In the genomic region with DNA sequence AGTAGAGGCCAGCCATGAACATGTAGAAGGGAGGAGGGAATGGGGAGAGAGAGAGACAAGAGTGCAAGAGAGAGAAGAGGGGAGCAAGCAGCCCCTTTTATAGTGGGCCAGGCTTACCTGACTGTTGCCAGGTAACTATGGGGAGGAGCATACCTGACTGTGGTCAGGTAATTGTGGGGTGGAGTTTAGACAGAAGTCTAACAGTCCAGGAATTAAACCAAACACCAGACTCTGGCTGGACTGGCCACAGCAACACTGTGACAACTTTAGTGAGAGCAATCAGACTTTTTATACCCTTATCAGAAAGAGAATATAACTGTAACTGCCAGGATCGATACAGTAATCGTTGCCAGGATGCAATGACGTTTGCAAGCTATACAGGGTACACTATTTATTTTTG, we compare ENCODE assay signal across 22 mouse cellular contexts.
"Had no signal": no experiment of that assay in that cellular context is flagged by ENCODE, and none has a peak within 500 bp of the region (broad histone marks: within the 10 kb centered on the region; RNA-seq: fewer than 3 reads in every experiment).

No protein-coding gene starts in this region.

- H3K27ac ChIP-seq: liver, embryonic 13.5 days; liver, embryonic 15.5 days; lung, embryonic 15.5 days; macrophage; midbrain, embryonic 12.5 days; neural tube, embryonic 13.5 days; neural tube, embryonic 15.5 days had no signal

- H3K4me1 ChIP-seq: neural tube, embryonic 15.5 days had no signal

- DNase-seq: liver, embryonic 13.5 days; liver, postnatal 0 days; lung, adult 2 months; lung, postnatal 14 days; lung, postnatal 36 days; midbrain, embryonic 14.5 days; retina, postnatal 1 day; right cerebral cortex, adult 18-20 months; right cerebral cortex, postnatal 25 days; right cerebral cortex, postnatal 4 days; spleen, adult 18-20 months; thymus, adult 2 months; thymus, postnatal 25 days; thymus, postnatal 4 days had no signal

- H3K4me2 ChIP-seq: liver, embryonic 13.5 days; liver, embryonic 15.5 days; lung, embryonic 15.5 days; midbrain, embryonic 12.5 days; neural tube, embryonic 13.5 days; neural tube, embryonic 15.5 days had no signal

- H3K9me3 ChIP-seq: liver, embryonic 13.5 days; liver, embryonic 15.5 days; lung, embryonic 15.5 days; midbrain, embryonic 12.5 days had no signal

- H3K27me3 ChIP-seq: liver, embryonic 13.5 days; liver, embryonic 15.5 days; lung, embryonic 15.5 days; megakaryocyte, embryonic 14.5 days; midbrain, embryonic 12.5 days; neural tube, embryonic 13.5 days; neural tube, embryonic 15.5 days had no signal

- H3K4me3 ChIP-seq: liver, embryonic 13.5 days; liver, embryonic 15.5 days; lung, embryonic 15.5 days; megakaryocyte, embryonic 14.5 days; midbrain, embryonic 12.5 days; neural tube, embryonic 13.5 days; neural tube, embryonic 15.5 days had no signal

- ATAC-seq: liver, postnatal 0 days; lung, postnatal 0 days had no signal

- H3K36me3 ChIP-seq: liver, embryonic 13.5 days; liver, embryonic 15.5 days; lung, embryonic 15.5 days; midbrain, embryonic 12.5 days; neural tube, embryonic 13.5 days; neural tube, embryonic 15.5 days had no signal

- H3K9ac ChIP-seq: liver, embryonic 13.5 days; liver, embryonic 15.5 days; liver, postnatal 0 days; lung, embryonic 15.5 days; midbrain, embryonic 12.5 days; neural tube, embryonic 13.5 days; neural tube, embryonic 15.5 days had no signal
